Mouse (Mus musculus) heart, embryonic 10.5 days (tissue): ENCODE data around the gene Ttc41. TPM values are rescaled to one million over a fixed set of nuclear protein-coding genes. Genes with fewer than 3 reads are reported as not detected.

Experiments
- DNase-seq: peaks from one replicate; pipeline ENCODE4 v3.0.0-alpha.2; 2017; ENCODE audit warnings: low spot score
- H3K27ac ChIP-seq: fragments of 300-500 bp; sonication (generic); 2 replicates; pipeline ENCODE4 v1.5.1; 2016; ENCODE audit warnings: mild to moderate bottlenecking
- H3K27me3 ChIP-seq: fragments of 300-500 bp; sonication (generic); 2 replicates; pipeline ENCODE4 v1.6.1; 2016; ENCODE audit warnings: mild to moderate bottlenecking; ENCODE audit not compliant: poor library complexity, insufficient read depth, severe bottlenecking
- H3K36me3 ChIP-seq: fragments of 300-500 bp; sonication (generic); 2 replicates; pipeline ENCODE4 v1.6.1; 2016; ENCODE audit warnings: mild to moderate bottlenecking, moderate library complexity
- H3K4me1 ChIP-seq: fragments of 300-500 bp; sonication (generic); 2 replicates; pipeline ENCODE4 v1.6.1; 2016; ENCODE audit warnings: mild to moderate bottlenecking
- H3K4me3 ChIP-seq: fragments of 300-500 bp; sonication (generic); 2 replicates; pipeline ENCODE4 v1.5.1; 2016; ENCODE audit warnings: mild to moderate bottlenecking, moderate library complexity
- H3K9me3 ChIP-seq: fragments of 300-500 bp; sonication (generic); 2 replicates; pipeline ENCODE4 v1.6.1; 2016; ENCODE audit warnings: mild to moderate bottlenecking, moderate library complexity
- WGBS: fragments of 180-500 bp; shearing (Covaris S2); methylation state at CpG from one replicate; pipeline ENCODE4 v1.1.7; 2016; 5-methylcytosine and 5-hydroxymethylcytosine counted together
- polyA plus RNA-seq: library from polyadenylated mRNA; unstranded; fragments of >200 nt; fragmentation: Nextera tagmentation; extraction: Ambion mirVana; gene quantifications from 2 replicates; pipeline ENCODE4 v1.2.1, GENCODE M21; 2016

The Ttc41 gene
- polyA plus RNA-seq, 1 experiment from 2014 or later = 2.2 TPM

- Histone ChIP-seq H3K4me3 (no peak overlapping the region), H3K4me1 (peaks cover 23% of the 10 kb centered on the region; the same call in 1 of the 2 replicates), H3K9me3 (no peaks in the 10 kb centered on the region), H3K27me3 (no peaks in the 10 kb centered on the region), H3K27ac (peak overlapping the region; percentile 97; the same call in 1 of the 2 replicates), H3K36me3 (peaks cover 21% of the 10 kb centered on the region)
- DNase-seq = no peak
- WGBS = 86% methylated on average over 3 of the region's 3 CpGs
These were observed 1.5 kb downstream of the Ttc41 start for GRCm38 (mm10) chr10:86707134-86707533.

- Histone ChIP-seq H3K36me3 (no peaks in the 10 kb centered on the region), H3K4me3 (no peak overlapping the region), H3K9me3 (no peaks in the 10 kb centered on the region), H3K4me1 (0 out of 2 replicates have a peak, but pooled peaks cover 6% of the 10 kb centered on the region), H3K27me3 (no peaks in the 10 kb centered on the region), H3K27ac (no peak overlapping the region)
- no peak for DNase-seq
- 71% methylated on average over 3 of the region's 3 CpGs for WGBS
These were observed 6.5 kb downstream of the Ttc41 start for GRCm38 (mm10) chr10:86712156-86712555.

GRCm38 (mm10) chr10:86727548-86727980, 22.0 kb downstream of the Ttc41 start:
- 4% methylated on average over 12 of the region's 12 CpGs for WGBS
- DNase-seq = peak; percentile 86
- Histone ChIP-seq H3K27me3 (no peaks in the 10 kb centered on the region), H3K9me3 (no peaks in the 10 kb centered on the region), H3K36me3 (no peaks in the 10 kb centered on the region), H3K4me1 (peaks cover 13% of the 10 kb centered on the region), H3K27ac (peak overlapping the region; percentile 77), H3K4me3 (peak overlapping the region; percentile 52)

GRCm38 (mm10) chr10:86728176-86728575, 22.6 kb downstream of the Ttc41 start:
- no peak for DNase-seq
- Histone ChIP-seq H3K27me3 (peaks cover 2% of the 10 kb centered on the region; the same call in 1 of the 2 replicates), H3K27ac (peak overlapping the region; percentile 77; the same call in 1 of the 2 replicates), H3K4me1 (peaks cover 13% of the 10 kb centered on the region), H3K4me3 (0 out of 2 replicates have a peak overlapping the region, but pooled peaks have one; percentile 52), H3K9me3 (no peaks in the 10 kb centered on the region), H3K36me3 (no peaks in the 10 kb centered on the region)
- 80% methylated on average over 3 of the region's 3 CpGs for WGBS

DNA sequence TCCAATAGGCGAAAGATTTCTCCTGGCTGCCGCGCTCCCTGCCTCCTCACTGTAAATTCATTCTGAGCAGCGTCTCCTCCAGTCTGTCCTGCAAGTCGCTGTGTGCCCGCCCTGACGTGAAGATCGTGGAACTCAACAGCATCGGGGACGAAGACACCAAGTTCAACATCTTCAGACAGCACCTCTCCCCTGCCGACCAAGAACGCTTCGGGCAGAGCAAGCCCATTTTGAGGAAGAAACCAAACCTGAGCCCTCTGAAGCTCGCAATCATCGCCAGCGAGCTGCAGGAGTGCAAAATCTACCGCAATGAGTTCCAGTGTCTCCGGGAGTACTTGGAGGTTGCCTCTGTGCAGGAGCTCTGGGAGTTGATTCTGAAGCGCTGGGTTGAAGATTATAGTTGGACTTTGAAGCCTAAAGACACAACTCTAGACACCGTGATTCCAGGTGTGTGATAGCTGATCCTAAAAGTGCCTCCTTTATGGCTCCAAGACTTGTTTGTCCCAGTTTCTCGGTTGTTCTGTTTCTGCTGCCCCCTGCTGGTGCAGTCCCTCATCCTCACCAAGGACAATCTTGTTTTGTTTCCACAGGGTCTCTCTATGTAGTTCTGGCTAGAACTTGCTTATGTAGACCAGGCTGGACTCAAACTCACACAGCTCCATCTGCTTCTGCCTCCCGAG, 25.4 kb downstream of the Ttc41 start:
- DNase-seq = peak; percentile 91
- peaks cover 13% of the 10 kb centered on the region for H3K4me1 ChIP-seq
- peaks cover 6% of the 10 kb centered on the region; the same call in 1 of the 2 replicates for H3K27me3 ChIP-seq
- H3K4me3 ChIP-seq = peak overlapping the region; percentile 63
- no peaks in the 10 kb centered on the region for H3K9me3 ChIP-seq
- 9% methylated on average over 22 of the region's 22 CpGs for WGBS
- H3K27ac ChIP-seq = peak overlapping the region; percentile 80
- no peaks in the 10 kb centered on the region for H3K36me3 ChIP-seq

DNA sequence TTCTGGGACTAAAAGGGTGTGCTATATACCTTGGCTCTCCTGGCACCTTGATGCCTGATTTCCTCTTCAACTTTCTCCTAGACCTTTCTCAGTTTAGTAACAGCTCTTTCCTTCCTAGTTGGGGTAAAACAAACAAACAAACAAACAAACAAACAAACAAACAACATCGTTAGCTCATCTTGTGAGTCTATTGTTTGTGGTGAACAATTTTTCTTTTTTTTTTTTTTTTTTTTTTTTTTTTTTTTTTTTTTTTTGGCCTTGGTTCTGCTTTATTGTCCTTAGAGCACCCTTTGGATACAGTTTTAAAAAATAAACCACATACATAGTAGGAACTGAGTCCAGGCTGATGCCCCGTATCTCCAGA, 25.9 kb downstream of the Ttc41 start:
- no peak overlapping the region for H3K4me3 ChIP-seq
- H3K9me3 ChIP-seq = no peaks in the 10 kb centered on the region
- WGBS = 46% methylated on average over 2 of the region's 2 CpGs

DNA sequence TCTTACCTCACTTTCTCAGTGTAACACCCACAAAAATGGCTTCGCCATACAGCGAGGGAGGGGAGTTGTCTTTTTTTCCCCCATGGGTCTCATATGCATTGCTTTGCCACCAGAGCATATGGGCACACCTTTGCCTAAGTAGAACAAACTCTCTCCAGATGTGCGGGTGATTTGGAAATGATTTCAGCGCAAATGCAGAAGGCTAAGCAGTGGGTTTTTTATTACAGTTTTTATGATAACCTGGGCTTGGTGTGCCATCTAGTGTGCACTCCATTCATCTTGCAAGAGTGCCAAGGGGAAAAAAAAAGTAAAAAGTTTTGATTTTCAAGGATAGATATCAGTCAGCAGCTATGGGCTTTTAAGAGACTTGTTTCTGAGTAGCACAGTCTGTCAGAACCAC, 29.4 kb downstream of the Ttc41 start:
- H3K36me3 ChIP-seq = no peaks in the 10 kb centered on the region
- no peak overlapping the region for H3K4me3 ChIP-seq
- H3K9me3 ChIP-seq = no peaks in the 10 kb centered on the region
- H3K27me3 ChIP-seq = peaks cover 6% of the 10 kb centered on the region; the same call in 1 of the 2 replicates
- no peak overlapping the region for H3K27ac ChIP-seq
- 90% methylated on average over 4 of the region's 4 CpGs for WGBS
- no peaks in the 10 kb centered on the region for H3K4me1 ChIP-seq
- DNase-seq = no peak

More for the DNA sequence above, 25.9 kb downstream of the Ttc41 start:
- H3K27ac ChIP-seq = 0 out of 2 replicates have a peak overlapping the region, but pooled peaks have one; percentile 80
- peaks cover 6% of the 10 kb centered on the region; the same call in 1 of the 2 replicates for H3K27me3 ChIP-seq
- H3K36me3 ChIP-seq = no peaks in the 10 kb centered on the region
- H3K4me1 ChIP-seq = peaks cover 13% of the 10 kb centered on the region
- DNase-seq = no peak

DNA sequence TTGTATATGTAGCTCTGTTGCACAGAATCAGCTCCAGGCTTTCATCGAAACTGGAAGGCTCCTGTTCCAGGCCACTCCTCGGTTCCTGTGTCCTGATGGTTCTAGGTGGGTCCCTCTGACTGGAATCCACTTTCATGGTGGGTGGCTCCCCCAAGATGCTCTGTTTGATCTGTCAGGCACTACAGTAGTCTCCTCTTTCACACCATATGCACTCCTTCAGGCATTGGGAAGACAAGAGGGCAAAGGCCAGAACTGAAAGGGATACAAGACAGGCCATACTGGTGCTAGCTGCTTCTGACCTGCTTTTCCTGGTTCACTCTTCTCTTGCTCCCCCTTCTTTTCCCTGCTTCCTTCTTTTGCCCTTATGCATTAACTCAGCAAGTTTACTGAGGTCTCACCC, 37.3 kb downstream of the Ttc41 start:
- Histone ChIP-seq H3K27ac (no peak overlapping the region), H3K4me3 (no peak overlapping the region), H3K36me3 (no peaks in the 10 kb centered on the region), H3K9me3 (no peaks in the 10 kb centered on the region), H3K27me3 (no peaks in the 10 kb centered on the region), H3K4me1 (no peaks in the 10 kb centered on the region)
- no peak for DNase-seq
- WGBS = 81% methylated on average over 2 of the region's 2 CpGs

DNA sequence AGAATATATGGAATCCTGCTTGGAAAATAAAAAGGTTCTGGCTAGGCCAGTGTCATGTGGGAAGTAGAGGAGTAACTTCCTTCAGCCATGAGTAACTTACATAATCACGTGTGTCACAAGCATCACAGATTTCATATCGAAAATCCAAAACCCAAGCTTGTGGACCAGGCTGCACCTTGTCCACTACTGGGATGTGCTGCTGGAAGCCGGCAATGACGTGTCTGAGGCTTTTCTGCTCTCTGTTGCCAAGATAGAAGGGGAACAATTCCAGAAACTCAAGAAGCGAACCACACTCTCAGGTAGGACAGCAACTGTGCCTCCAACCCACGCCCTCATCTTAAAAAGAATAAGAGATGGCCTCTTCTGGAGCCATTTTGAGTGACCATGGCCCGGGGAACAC, 38.7 kb downstream of the Ttc41 start:
- Histone ChIP-seq H3K27me3 (no peaks in the 10 kb centered on the region), H3K4me3 (no peak overlapping the region), H3K4me1 (no peaks in the 10 kb centered on the region), H3K36me3 (no peaks in the 10 kb centered on the region), H3K27ac (no peak overlapping the region), H3K9me3 (no peaks in the 10 kb centered on the region)
- peak; percentile 53 for DNase-seq
- WGBS = 82% methylated on average over 7 of the region's 7 CpGs

GRCm38 (mm10) chr10:86755816-86756502, 50.3 kb downstream of the Ttc41 start:
- H3K4me3 ChIP-seq = no peak overlapping the region
- no peaks in the 10 kb centered on the region for H3K36me3 ChIP-seq
- no peaks in the 10 kb centered on the region for H3K27me3 ChIP-seq
- H3K9me3 ChIP-seq = no peaks in the 10 kb centered on the region
- DNase-seq = peak; percentile 61
- no peaks in the 10 kb centered on the region; the same call in 1 of the 2 replicates for H3K4me1 ChIP-seq
- WGBS = 79% methylated on average over 6 of the region's 6 CpGs
- H3K27ac ChIP-seq = no peak overlapping the region

DNA sequence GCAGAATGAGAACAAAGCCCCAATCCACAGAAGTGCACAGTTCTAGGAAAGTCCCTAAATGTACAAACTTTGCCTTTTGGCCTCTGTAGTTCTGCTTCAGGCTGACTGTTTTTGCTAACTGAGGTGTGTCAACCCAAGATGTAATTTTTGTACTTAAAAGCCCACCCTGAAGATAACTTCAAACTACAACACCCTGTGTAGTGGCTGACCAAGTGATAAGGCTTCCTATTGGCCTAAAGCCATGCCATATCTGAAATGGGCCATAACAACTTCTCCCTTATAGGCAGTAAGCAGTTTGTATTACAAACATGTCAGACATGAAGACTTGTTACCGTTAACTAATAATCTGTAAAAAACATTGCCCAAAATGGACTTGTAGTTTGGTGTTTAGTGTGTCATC, 52.1 kb downstream of the Ttc41 start:
- WGBS = 93% methylated on average over 1 of the region's 1 CpGs
- H3K4me1 ChIP-seq = peaks cover 6% of the 10 kb centered on the region; the same call in 1 of the 2 replicates
- H3K9me3 ChIP-seq = no peaks in the 10 kb centered on the region
- no peaks in the 10 kb centered on the region for H3K27me3 ChIP-seq
- H3K4me3 ChIP-seq = no peak overlapping the region
- no peaks in the 10 kb centered on the region for H3K36me3 ChIP-seq
- no peak overlapping the region for H3K27ac ChIP-seq
- peak; percentile 14 for DNase-seq

GRCm38 (mm10) chr10:86758211-86758610, 52.6 kb downstream of the Ttc41 start:
- H3K9me3 ChIP-seq = no peaks in the 10 kb centered on the region
- H3K4me3 ChIP-seq = no peak overlapping the region
- no peak overlapping the region for H3K27ac ChIP-seq
- H3K36me3 ChIP-seq = no peaks in the 10 kb centered on the region
- no peaks in the 10 kb centered on the region for H3K27me3 ChIP-seq
- peak; percentile 52 for DNase-seq
- peaks cover 6% of the 10 kb centered on the region; the same call in 1 of the 2 replicates for H3K4me1 ChIP-seq
- WGBS = 90% methylated on average over 6 of the region's 6 CpGs

- WGBS = 84% methylated on average over 1 of the region's 1 CpGs
- peaks cover 6% of the 10 kb centered on the region; the same call in 1 of the 2 replicates for H3K4me1 ChIP-seq
These were observed 55.6 kb downstream of the Ttc41 start for GRCm38 (mm10) chr10:86761236-86761635.

More at GRCm38 (mm10) chr10:86761236-86761635, 55.6 kb downstream of the Ttc41 start:
- Histone ChIP-seq H3K9me3 (no peaks in the 10 kb centered on the region), H3K4me3 (no peak overlapping the region), H3K36me3 (no peaks in the 10 kb centered on the region), H3K27ac (0 out of 2 replicates have a peak overlapping the region, but pooled peaks have one; percentile 12), H3K27me3 (no peaks in the 10 kb centered on the region; the same call in 1 of the 2 replicates)
- peak; percentile 64 for DNase-seq
